Mouse (Mus musculus): ENCODE data around the gene Pnliprp1. TPM values are rescaled to one million over a fixed set of nuclear protein-coding genes. Genes with fewer than 3 reads are reported as not detected.

Pnliprp1 gene
- 3.3 and 1,368 TPM in 2 replicates for polyA plus RNA-seq (2012; rRNA removed)

GRCm38 (mm10) chr19:58728445-58729031, at the start of gene Pnliprp1:
Gene Pnliprp1, plus strand, starts transcription at chr19:58728887.
- Histone ChIP-seq H3K27me3 (ENCODE audit: control insufficient read depth, insufficient read depth, low read length) (no peaks in the 10 kb centered on the region), H3K27ac (ENCODE audit: insufficient read depth, low read depth, low read length) (no peak within 1 kb of the TSS), H3K4me1 (ENCODE audit: control insufficient read depth, insufficient read depth, insufficient read length, low read length) (peaks cover 18% of the 10 kb centered on the region), H3K36me3 (ENCODE audit: control insufficient read depth, insufficient read depth, low read length) (no peaks in the 10 kb centered on the region), H3K4me3 (ENCODE audit: low read depth, low read length) (no peak within 1 kb of the TSS)
- WGBS, result 15% methylated on average over 5 of the region's 5 CpGs
- no peak for TF ChIP-seq POLR2A (IDR thresholded peaks at IDR 0.05; ENCODE audit: low read depth, low read length)
- no peak for TF ChIP-seq CTCF (IDR thresholded peaks at IDR 0.05; ENCODE audit: extremely low read depth, insufficient read length, insufficient replicate concordance, low read depth, low read length)

- H3K4me3 ChIP-seq (ENCODE audit: low read depth, low read length), result no peak overlapping the region
- H3K36me3 ChIP-seq (ENCODE audit: control insufficient read depth, insufficient read depth, low read length), result no peaks in the 10 kb centered on the region
- TF ChIP-seq CTCF (IDR thresholded peaks at IDR 0.05; ENCODE audit: extremely low read depth, insufficient read length, insufficient replicate concordance, low read depth, low read length), result no peak
- TF ChIP-seq POLR2A (IDR thresholded peaks at IDR 0.05; ENCODE audit: low read depth, low read length), result no peak
- peaks cover 14% of the 10 kb centered on the region for H3K27me3 ChIP-seq (ENCODE audit: control insufficient read depth, insufficient read depth, low read length)
- H3K27ac ChIP-seq (ENCODE audit: insufficient read depth, low read depth, low read length), result no peak overlapping the region
- WGBS, result 13% methylated on average over 1 of the region's 1 CpGs
- 0 out of 2 replicates have a peak, but pooled peaks cover 2% of the 10 kb centered on the region for H3K4me1 ChIP-seq (ENCODE audit: control insufficient read depth, insufficient read depth, insufficient read length, low read length)
These were observed 39.8 kb upstream of the Pnliprp1 start for GRCm38 (mm10) chr19:58688933-58689332.

GRCm38 (mm10) chr19:58695314-58695713, 33.4 kb upstream of the Pnliprp1 start:
- WGBS, result 55% methylated on average over 3 of the region's 3 CpGs
- no peak for TF ChIP-seq CTCF (IDR thresholded peaks at IDR 0.05; ENCODE audit: extremely low read depth, insufficient read length, insufficient replicate concordance, low read depth, low read length)

GRCm38 (mm10) chr19:58696235-58696634, 32.5 kb upstream of the Pnliprp1 start:
- Histone ChIP-seq H3K4me3 (ENCODE audit: low read depth, low read length) (no peak overlapping the region), H3K36me3 (ENCODE audit: control insufficient read depth, insufficient read depth, low read length) (no peaks in the 10 kb centered on the region), H3K27me3 (ENCODE audit: control insufficient read depth, insufficient read depth, low read length) (peaks cover 18% of the 10 kb centered on the region), H3K27ac (ENCODE audit: insufficient read depth, low read depth, low read length) (no peak overlapping the region), H3K4me1 (ENCODE audit: control insufficient read depth, insufficient read depth, insufficient read length, low read length) (no peaks in the 10 kb centered on the region)
- whole genome bisulfite sequencing, result 35% methylated on average over 2 of the region's 2 CpGs
- TF ChIP-seq POLR2A (IDR thresholded peaks at IDR 0.05; ENCODE audit: low read depth, low read length) (no peak), CTCF (IDR thresholded peaks at IDR 0.05; ENCODE audit: extremely low read depth, insufficient read length, insufficient replicate concordance, low read depth, low read length) (no peak)

More at GRCm38 (mm10) chr19:58695314-58695713, 33.4 kb upstream of the Pnliprp1 start:
- Histone ChIP-seq H3K4me1 (ENCODE audit: control insufficient read depth, insufficient read depth, insufficient read length, low read length) (no peaks in the 10 kb centered on the region), H3K36me3 (ENCODE audit: control insufficient read depth, insufficient read depth, low read length) (no peaks in the 10 kb centered on the region), H3K27me3 (ENCODE audit: control insufficient read depth, insufficient read depth, low read length) (peaks cover 20% of the 10 kb centered on the region), H3K27ac (ENCODE audit: insufficient read depth, low read depth, low read length) (no peak overlapping the region), H3K4me3 (ENCODE audit: low read depth, low read length) (no peak overlapping the region)

- H3K27me3 ChIP-seq (ENCODE audit: control insufficient read depth, insufficient read depth, low read length), result 0 out of 2 replicates have a peak, but pooled peaks cover 2% of the 10 kb centered on the region
- no peak for TF ChIP-seq CTCF (IDR thresholded peaks at IDR 0.05; ENCODE audit: extremely low read depth, insufficient read length, insufficient replicate concordance, low read depth, low read length)
- TF ChIP-seq POLR2A (IDR thresholded peaks at IDR 0.05; ENCODE audit: low read depth, low read length), result no peak
- H3K4me1 ChIP-seq (ENCODE audit: control insufficient read depth, insufficient read depth, insufficient read length, low read length), result no peaks in the 10 kb centered on the region
- no peak overlapping the region for H3K27ac ChIP-seq (ENCODE audit: insufficient read depth, low read depth, low read length)
- WGBS, result 89% methylated on average over 4 of the region's 4 CpGs
- H3K36me3 ChIP-seq (ENCODE audit: control insufficient read depth, insufficient read depth, low read length), result no peaks in the 10 kb centered on the region
- H3K4me3 ChIP-seq (ENCODE audit: low read depth, low read length), result no peak overlapping the region
These were observed 24.1 kb upstream of the Pnliprp1 start for GRCm38 (mm10) chr19:58704556-58704955.

- Histone ChIP-seq H3K4me1 (ENCODE audit: control insufficient read depth, insufficient read depth, insufficient read length, low read length) (no peaks in the 10 kb centered on the region), H3K27ac (ENCODE audit: insufficient read depth, low read depth, low read length) (no peak overlapping the region), H3K4me3 (ENCODE audit: low read depth, low read length) (no peak overlapping the region), H3K27me3 (ENCODE audit: control insufficient read depth, insufficient read depth, low read length) (no peaks in the 10 kb centered on the region; the same call in 1 of the 2 replicates), H3K36me3 (ENCODE audit: control insufficient read depth, insufficient read depth, low read length) (no peaks in the 10 kb centered on the region)
- TF ChIP-seq CTCF (IDR thresholded peaks at IDR 0.05; ENCODE audit: extremely low read depth, insufficient read length, insufficient replicate concordance, low read depth, low read length) (no peak), POLR2A (IDR thresholded peaks at IDR 0.05; ENCODE audit: low read depth, low read length) (no peak)
- WGBS, result 68% methylated on average over 3 of the region's 3 CpGs
These were observed 20.1 kb upstream of the Pnliprp1 start for GRCm38 (mm10) chr19:58708611-58709010.

GRCm38 (mm10) chr19:58717925-58718324, 10.8 kb upstream of the Pnliprp1 start:
- H3K4me3 ChIP-seq (ENCODE audit: low read depth, low read length), result no peak overlapping the region
- 88% methylated on average over 4 of the region's 4 CpGs for WGBS
- no peaks in the 10 kb centered on the region for H3K4me1 ChIP-seq (ENCODE audit: control insufficient read depth, insufficient read depth, insufficient read length, low read length)
- no peaks in the 10 kb centered on the region for H3K36me3 ChIP-seq (ENCODE audit: control insufficient read depth, insufficient read depth, low read length)
- TF ChIP-seq CTCF (IDR thresholded peaks at IDR 0.05; ENCODE audit: extremely low read depth, insufficient read length, insufficient replicate concordance, low read depth, low read length) (no peak), POLR2A (IDR thresholded peaks at IDR 0.05; ENCODE audit: low read depth, low read length) (no peak)
- H3K27ac ChIP-seq (ENCODE audit: insufficient read depth, low read depth, low read length), result no peak overlapping the region
- no peaks in the 10 kb centered on the region for H3K27me3 ChIP-seq (ENCODE audit: control insufficient read depth, insufficient read depth, low read length)
